Mouse (Mus musculus) adrenal gland, adult (tissue): ENCODE data around the gene Alkbh2.
A peak's percentile ranks its signal among the peaks of the same experiment; 100 is the strongest.

Experiments
- DNase-seq, 2 experiments: peaks; one replicate each; pipeline ENCODE4 v3.0.0; 2022 to 2023; ENCODE audit warnings: low spot score in 1 of 2; ENCODE audit not compliant: inconsistent age in 2 of 2

The Alkbh2 gene

GRCm38 (mm10) chr5:114127374-114128349, at the start of gene Alkbh2:
Alkbh2 (minus strand) TSS chr5:114128218.
- peak; percentile 84 to 95 for DNase-seq

- peak in 1 of 2 experiments; percentile 54 for DNase-seq
Observed at GRCm38 (mm10) chr5:114176548-114177400, 48.8 kb upstream of the Alkbh2 start.

- peak; percentile 99 for DNase-seq
Observed at GRCm38 (mm10) chr5:114175596-114176171, 47.7 kb upstream of the Alkbh2 start.

GRCm38 (mm10) chr5:114174639-114175038, 46.6 kb upstream of the Alkbh2 start:
- peak; percentile 52 to 72 for DNase-seq

DNA sequence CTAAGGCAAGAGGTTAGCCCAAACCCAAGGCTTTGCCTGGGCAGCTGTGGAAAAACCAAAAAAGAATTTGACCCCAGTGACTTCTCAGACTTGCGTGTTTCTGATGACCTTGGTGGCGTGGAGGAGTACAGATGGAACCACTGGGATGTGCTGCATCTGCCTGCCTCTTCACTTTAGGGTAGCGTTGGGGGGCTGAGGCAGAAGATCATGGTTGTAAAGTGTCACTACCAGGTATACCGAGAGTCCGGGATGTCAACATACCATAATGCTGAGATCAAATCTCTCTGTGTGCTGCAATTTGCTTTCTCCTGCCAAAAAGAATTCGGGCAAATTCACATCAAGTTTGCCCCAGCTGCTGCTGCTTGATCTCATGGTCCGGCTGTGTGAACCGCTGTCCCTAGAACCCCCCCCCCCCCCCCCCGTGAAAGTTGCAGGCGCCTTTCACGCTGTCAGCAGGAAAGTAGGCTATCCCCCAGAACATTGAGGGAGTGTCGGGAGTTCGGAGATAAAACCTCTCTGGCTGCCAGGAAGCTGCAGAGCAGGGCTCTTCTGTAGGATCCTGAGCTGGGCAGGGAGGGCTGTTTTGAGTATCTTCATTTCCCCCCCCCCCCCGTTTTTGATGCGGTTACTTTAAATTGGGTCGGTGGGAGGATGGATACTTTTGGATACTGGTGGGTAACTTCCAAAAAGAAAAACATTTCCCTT, 46.0 kb upstream of the Alkbh2 start:
- peak; percentile 27 to 55 for DNase-seq

DNA sequence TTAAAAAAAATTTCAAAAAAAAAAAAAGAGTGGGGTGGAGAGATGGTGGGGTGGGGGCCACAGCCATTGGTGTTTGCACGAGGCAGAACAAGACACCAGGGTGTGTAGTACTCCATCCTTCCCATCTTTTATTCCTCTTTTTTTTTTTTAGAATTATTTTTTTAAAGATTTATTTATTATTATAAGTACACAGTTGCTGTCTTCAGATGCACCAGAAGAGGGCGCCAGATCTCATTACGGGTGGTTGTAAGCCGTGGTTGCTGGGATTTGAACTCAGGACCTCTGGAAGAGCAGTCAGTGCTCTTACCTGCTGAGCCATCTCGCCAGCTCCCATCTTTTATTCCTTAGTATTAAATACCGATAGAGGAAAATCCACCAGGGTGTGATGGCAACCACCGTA, 45.4 kb upstream of the Alkbh2 start:
- DNase-seq = no peak

DNA sequence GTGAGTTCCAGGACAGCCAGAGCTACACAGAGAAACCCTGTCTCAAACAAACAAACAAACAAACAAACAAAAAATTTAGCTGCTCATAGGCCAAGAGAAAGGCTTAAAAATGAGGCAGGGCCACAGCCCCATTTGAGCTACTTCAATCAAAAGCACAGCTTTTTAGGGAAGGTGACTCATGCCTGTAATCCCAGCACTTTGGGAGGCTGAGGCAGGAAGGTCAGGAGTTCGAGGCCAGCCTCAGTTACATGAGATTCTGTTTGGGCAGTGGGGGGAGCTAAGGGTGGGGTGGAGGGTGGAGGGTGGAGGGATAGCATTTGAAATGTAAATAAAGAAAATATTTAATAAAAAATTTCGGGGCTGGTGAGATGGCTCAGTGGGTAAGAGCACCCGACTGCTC, 44.9 kb upstream of the Alkbh2 start:
- DNase-seq = no peak

GRCm38 (mm10) chr5:114170345-114170744, 42.3 kb upstream of the Alkbh2 start:
- DNase-seq = peak; percentile 48 to 67

- DNase-seq = no peak
Observed at GRCm38 (mm10) chr5:114163117-114163696, 35.2 kb upstream of the Alkbh2 start.

GRCm38 (mm10) chr5:114162106-114162815, 34.2 kb upstream of the Alkbh2 start:
- DNase-seq = peak in 1 of 2 experiments; percentile 59

DNA sequence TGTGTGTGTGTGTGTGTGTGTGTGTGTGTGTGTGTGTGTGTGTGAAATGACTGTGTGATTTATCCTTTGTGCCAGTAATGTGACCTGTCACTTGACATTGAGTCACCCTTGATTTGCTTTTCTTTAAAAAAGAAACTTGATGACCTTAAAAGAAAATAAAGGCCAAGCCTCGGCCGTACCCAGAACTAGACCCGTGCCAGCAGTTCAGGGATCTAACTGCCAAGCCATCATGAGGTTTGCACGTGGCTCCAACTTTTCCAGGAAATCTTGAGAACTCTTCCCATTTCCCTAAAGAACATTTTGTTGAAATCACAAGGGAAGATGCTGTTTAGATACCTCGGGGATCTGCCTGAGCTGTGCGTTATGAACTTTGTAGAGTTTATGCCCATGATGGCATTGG, 33.4 kb upstream of the Alkbh2 start:
- DNase-seq = peak in 1 of 2 experiments; percentile 82

DNA sequence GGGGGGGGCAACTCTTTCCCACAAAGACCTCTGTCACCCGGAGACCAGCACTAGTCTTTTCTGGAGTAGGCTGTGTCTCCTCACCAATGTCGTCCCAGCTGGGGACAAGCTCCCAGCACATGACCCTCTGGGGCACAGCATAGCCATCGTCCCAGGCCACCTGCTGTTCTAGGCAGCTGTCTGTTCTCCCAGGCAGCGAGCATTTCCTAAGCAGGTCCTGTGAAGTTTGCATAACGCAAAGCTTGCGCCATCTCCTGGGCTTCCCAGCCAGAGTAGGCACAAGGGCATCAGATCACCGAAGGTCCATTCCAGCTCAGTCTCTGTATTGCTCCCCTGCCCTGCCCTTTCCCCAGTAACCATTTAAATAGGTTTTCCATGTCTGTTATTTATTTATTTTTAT, 29.2 kb upstream of the Alkbh2 start:
- DNase-seq = no peak

DNA sequence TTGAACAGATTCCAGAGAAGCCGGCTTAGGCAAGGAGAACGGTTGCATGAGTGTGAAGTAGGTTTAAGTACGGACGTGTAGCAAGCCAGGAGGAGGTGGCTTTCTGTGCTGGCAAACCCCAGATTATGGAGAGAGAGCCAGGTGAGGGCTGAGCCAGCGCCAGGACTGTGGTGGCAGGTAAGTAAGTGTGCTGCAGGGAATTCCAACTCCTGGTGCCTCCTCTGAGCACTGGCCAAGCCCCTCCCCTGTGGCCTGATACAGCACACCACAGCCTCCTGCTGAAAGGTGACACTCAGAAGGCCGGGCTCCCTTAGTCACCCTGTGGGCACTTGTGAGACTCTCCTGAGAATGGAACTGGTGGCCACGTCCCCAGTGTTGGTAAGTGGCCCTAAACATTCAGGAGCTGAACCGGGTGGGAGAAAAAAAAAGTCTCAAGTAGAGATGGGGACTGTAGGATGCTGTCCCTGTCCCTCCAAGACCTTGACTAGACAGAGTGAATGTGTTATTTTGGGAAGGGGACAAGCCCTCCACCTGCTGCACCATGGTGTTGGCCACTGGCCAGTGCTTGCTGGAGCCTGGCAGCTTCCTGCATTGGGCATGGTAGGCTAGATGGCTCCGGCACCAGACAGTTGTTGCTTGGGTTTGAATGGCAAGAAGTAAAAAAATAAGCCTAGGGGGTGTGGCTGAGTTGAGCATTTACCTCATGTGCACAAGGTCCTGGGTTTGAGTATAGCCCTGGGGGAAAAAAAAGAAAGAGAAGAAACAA, 27.3 kb upstream of the Alkbh2 start:
- no peak for DNase-seq

GRCm38 (mm10) chr5:114154765-114155164, 26.7 kb upstream of the Alkbh2 start:
- DNase-seq = peak in 1 of 2 experiments; percentile 53

GRCm38 (mm10) chr5:114153490-114153889, 25.5 kb upstream of the Alkbh2 start:
- no peak for DNase-seq

DNA sequence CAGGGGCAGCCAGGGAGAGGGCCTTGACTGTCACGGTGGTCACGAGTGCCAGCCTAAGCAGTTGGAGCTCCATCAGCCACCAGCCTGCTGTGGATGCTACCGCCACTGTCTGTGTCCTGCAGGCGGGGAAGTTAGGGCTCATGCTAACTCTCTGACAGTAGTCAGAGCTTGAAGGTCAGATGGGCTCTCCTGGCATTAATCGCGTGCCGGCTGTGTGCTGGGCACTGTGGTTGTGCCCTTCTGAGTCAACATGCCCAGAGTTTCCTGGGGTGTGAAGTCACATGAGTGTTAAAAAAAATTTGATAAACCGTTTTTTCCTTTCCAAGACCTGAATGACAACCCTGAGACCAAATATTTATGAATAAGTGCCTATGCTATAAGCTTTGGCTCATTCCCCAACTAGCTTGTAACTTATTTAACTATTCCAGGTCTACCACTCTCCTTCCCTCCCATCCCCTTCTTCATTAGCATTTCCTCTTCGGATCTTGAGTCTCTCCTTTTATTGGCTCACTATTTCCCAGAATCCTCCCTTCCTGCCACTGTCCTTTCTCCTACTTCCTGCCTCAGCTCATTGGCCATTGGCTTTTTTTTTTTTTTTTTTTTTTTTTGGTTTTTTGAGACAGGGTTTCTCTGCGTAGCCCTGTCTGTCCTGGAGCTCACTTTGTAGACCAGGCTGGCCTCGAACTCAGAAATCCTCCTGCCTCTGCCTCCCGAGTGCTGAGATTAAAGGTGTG, 24.5 kb upstream of the Alkbh2 start:
- peak; percentile 76 to 84 for DNase-seq

- peak in 1 of 2 experiments; percentile 70 for DNase-seq
Observed at GRCm38 (mm10) chr5:114147043-114147972, 19.3 kb upstream of the Alkbh2 start.
